Mouse (Mus musculus) ovary, postnatal 36 days (tissue): ENCODE measurements around the gene Fbxo2.
A peak's percentile ranks its signal among the peaks of the same experiment; 100 is the strongest.

Experiments
- DNase-seq: peaks from one replicate; pipeline ENCODE4 v3.0.0; 2022; ENCODE audit warnings: low spot score, mixed read lengths

The Fbxo2 gene

GRCm38 (mm10) chr4:148143721-148144120 lies 16.7 kb upstream of the Fbxo2 start:
- DNase-seq: no peak

DNA sequence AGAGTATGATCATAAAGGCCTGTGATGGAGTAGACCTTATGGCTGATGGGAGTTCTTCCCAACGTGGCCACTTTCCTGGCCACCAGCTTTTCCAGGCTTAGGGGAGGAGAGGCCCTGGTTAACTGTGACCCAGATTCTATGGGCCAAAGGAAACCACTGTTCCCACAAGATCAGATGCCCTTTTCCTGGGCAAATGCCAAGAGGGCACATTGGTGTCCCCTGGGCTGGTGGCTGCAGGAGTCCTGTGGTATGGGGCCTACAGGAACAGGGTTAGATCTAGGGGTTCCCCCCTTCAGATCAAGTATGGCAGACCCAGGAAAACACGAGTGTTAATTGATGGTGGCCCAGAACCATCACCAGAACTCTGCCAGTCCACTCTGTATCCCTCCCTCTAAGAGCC lies 12.7 kb upstream of the Fbxo2 start:
- DNase-seq: no peak

DNA sequence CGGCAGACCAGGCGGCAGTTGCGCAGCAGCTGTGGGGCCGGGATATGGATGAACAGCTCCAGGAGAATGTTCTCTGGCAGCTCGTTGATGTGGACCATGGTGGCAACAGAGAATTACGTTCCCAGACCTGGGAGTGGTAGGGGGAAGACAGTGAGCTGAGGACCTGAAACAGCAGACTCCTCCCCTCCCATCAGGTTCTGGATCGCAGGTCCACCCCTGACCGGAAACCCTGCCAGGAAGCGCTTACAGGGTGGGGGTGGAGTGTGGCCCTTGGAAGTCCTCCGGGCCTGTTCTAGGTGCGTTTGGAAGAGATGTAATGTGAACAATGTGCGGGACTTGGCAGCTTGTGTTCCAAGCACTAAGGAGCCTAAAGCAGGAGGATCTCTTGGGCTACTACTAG lies 10.9 kb upstream of the Fbxo2 start:
- DNase-seq: no peak

DNA sequence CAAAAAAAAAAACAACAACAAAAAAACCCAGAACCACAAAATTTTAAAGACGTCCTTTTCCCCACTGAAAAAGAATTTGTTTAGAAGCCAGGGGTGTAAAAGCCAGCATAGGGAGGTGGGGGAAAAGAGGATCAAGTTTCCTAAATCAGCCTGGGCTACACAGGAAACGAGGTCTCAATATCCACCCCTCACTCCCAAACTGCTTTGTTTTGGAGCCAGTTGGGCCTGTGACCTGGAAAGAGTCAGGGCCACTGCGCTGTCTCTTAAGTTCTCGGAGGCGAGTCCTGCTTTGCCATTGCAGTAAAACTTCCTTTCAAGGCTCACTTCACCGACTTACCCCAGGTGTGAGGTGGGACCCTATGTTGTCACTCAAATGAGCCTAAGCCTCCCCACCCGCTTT lies 10.2 kb upstream of the Fbxo2 start:
- DNase-seq: no peak

DNA sequence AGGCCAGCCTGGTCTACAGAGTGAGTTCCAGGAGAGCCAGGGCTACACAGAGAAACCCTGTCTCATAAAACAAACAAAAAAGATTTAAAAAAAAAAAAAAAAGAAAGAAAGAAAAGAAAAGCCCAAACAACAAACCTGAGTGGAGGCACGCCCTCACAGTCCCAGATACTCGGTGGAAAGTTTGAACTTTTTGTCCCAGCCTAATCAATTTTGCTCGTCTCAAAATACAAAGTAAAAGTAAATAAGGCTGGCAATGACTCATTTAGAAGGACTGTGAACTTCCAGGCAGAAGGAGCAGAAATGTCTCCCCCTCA lies 9.5 kb upstream of the Fbxo2 start:
- no peak for DNase-seq

DNA sequence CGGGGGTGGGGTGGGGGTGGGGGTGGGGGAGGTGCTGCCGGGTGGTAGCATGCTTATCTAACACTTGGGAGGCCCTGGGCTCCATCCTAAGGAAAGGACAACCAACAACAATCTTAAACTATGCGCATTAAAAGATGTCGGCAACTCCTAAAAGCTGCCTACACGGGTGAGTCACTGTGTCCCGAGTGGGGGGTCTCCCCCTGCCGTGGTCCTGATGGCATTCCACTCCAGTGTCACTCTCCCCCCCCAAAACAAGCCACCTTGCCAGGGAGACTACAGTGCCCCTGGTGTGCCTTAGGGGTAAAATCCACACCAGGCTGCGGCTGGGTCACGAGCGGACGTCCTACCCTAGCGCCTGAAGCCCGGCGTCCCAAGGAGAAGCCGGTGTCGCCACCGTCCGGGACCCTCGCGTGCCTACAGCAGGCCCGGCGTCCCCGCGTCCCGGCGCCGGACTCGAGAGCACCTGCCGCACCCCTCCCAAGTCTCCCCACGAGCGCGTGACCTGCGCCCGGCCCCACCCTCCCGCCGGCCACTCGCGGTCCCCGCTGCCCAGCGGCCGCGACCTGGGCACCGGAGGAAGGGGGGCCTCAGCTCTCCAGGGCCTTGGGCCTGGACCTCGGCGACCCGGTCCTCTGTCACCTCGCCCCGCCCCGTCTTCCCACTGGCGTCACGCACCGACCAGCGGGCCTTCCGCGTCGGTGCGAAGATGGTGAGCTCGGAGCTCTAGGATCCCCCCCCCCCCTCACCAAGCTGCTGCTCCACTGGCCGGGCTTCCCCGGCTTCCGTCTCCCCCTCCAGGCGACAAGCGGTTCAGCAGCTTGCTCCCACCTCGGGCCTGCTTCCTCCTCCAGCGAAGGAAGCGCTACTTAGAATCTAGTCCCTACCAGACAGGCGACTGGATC lies 8.9 kb upstream of the Fbxo2 start, which contains the start of gene Fbxo6:
Gene Fbxo6, minus strand, starts transcription at position 874 of the 902 bp plus-strand sequence.
- DNase-seq: peak; percentile 82

- no peak for DNase-seq
Observed at GRCm38 (mm10) chr4:148152547-148152946, 7.9 kb upstream of the Fbxo2 start.

DNA sequence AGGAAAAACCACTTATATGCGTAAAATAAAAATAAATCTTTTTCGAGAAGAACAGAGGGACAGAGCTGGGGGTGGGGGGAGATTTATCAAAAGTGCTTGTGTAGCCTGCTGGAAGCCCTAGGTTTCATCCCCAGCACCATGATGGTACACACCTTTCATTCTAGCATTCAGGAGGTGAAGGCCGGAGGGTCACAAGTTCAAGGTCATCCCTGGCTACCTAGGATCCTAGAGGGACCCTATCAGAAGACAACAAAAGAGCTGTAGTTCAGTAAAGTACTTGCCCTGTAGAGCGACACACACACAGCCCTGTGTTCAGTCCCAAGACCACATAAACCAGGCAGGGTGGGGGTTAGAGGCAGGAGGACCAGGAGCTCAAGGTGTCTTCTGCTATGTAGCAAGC lies 6.4 kb upstream of the Fbxo2 start:
- DNase-seq: no peak

GRCm38 (mm10) chr4:148154982-148155381 lies 5.4 kb upstream of the Fbxo2 start:
- no peak for DNase-seq

DNA sequence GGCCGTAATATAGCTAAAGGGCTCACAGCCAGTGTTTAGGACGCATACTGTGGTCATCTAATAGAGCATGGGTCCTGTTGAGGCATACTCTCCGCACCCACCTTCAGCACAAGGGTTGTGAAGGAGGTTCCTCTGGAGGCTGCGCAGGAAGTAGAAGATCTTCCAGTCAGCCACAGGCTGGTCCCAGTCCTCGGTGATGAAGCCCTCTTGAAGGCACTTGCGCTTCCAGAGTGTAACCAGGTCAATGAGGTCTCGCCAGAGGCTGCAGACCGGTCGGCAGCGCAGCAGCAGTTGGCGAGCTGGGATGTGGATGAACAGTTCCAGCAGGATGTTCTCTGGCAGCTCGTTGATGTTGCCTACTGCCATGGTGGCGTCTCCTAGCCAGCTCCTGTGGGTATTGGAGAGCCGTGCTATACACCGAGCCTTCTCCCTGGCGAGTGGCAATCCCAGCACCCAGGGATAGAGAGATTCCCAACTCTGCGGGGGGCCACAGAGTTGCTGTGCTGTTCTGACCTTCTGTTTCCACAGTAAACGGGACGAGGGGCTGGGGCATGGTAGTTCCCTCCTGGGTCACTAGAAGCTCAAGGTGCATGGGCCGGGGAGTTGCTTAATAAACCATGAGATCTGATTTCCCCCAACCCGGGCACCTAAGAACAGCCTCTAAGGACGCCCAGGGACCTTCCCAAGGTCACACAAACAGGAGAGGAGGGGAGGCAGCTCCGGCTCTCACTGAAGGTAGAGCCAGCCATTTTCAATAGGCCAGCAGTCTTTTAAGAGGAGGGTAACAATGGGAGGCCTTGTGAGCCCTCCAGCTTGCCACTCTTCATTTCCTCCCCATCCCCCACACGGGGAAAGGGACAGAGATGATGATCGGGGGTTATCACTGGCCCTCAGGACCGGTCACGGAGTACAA lies 1.7 kb upstream of the Fbxo2 start:
- no peak for DNase-seq

GRCm38 (mm10) chr4:148159544-148160435 lies 631 bp upstream of the Fbxo2 start:
- peak; percentile 93 for DNase-seq

GRCm38 (mm10) chr4:148164002-148164439 lies 3.6 kb downstream of the Fbxo2 start:
- DNase-seq: peak; percentile 82

GRCm38 (mm10) chr4:148164461-148164860 lies 4.0 kb downstream of the Fbxo2 start:
- DNase-seq: no peak

DNA sequence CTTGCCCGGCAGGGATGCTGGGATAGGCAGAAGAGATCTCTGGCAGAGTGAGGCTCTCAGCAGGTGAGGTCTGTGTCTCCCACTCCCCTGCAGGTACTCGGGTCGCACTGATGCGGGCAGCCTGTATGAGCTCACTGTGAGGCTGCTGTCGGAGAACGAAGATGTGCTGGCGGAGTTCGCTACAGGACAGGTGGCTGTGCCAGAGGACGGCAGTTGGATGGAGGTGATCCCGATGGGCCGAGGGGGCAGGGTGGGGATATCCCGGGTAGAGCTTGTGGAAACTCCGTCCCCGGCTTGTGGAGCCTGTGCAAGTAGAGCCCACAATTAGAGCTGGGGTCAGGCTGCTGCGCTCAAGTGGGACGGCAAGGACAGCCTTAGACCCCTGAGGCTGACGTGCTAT lies 5.1 kb downstream of the Fbxo2 start:
- no peak for DNase-seq

DNA sequence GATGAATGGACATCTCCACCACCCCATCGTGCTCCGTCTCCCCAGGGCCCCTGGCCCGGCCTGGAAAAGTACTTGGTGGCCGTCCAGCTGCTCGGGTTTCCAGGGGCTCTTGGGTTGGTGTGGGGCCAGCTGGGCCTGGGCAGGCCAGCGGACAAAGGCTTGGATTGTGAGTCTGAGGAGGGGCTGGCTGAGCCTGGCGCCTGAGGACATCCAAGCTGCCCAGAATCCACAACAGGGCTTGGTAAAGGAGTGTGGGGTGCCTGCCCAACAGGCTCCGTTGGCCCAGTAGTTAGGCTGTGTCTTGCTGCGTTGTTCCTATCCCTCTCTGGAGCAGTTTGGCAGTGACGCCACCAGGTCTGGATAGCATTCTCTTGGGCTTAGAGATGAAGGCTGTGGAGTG lies 6.0 kb downstream of the Fbxo2 start:
- DNase-seq: no peak

GRCm38 (mm10) chr4:148166986-148167385 lies 6.6 kb downstream of the Fbxo2 start:
- peak; percentile 57 for DNase-seq

DNA sequence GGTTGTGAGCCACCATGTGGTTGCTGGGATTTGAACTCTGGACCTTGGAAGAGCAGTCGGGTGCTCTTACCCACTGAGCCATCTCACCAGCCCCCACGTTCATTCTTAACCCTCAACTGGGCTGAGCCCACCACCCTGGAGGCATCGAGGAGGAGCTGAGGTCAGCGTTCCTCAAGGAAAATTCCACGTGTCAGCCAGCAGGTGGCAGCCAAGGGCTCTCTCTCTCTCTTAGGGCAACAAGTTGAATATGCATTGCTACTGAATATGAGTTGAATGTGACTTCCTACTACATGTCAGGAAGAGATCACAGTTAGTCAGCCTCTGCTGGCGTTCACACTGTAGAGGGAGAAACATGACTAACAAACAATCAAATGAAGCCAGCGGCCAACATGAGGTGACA lies 7.9 kb downstream of the Fbxo2 start:
- DNase-seq: peak; percentile 54

DNA sequence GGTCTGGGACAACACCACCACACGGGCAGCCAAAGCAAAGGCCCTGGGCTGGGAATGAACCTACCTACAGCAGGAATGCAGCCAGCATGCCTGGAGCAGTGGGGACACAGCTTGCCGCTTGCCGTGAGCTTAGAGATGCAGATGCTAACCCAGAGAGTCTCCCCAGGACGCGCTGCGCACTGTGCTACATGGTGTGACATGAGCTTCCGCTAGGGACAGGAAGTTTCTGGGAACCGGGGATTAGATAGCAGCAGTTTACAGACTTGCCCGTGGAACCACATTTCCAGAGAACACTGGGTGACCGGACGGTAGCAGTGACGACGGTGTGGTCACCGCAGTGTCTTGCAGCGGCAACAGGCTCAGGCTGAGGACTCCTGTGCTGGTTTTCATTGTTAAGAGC lies 9.2 kb downstream of the Fbxo2 start:
- DNase-seq: no peak

DNA sequence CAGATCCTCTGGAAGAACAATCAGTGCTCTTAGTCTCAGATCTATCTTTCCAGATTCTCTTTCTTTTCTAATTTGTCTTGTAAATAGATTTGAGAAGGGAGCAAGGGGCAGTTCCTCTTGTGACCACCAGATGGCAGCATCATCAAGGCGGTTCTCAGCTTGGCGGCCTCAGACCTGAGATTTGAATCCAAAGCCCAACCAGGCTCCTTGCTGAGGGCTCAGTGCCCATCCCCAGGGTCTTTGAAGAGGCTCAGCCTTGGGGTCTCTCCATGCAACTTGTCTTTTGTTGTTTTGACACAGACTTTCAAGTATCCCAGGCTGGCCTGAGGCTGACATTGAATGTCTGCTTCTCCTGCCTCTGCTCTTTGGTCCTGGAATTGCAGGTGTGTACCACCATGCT lies 10.4 kb downstream of the Fbxo2 start:
- DNase-seq: no peak

DNA sequence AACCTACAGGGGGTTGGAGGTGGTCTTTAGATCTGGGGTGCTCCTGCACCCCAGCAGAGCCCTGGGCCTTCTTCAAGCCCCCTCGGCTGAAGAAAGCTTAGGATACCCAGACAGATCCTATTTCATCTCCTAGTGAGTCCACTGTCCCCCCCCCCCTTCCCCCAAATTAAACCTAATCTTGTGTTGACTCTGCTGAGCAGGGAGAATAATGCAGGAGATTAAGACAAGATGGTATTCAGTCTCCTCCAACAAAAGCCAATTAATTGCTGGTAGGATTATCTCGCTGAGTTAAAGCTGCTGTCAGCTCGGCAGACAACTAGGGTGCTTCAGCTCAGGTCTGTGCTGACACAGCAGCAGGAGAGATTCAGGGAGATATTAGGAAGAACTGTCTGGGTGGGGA lies 10.8 kb downstream of the Fbxo2 start:
- no peak for DNase-seq

DNA sequence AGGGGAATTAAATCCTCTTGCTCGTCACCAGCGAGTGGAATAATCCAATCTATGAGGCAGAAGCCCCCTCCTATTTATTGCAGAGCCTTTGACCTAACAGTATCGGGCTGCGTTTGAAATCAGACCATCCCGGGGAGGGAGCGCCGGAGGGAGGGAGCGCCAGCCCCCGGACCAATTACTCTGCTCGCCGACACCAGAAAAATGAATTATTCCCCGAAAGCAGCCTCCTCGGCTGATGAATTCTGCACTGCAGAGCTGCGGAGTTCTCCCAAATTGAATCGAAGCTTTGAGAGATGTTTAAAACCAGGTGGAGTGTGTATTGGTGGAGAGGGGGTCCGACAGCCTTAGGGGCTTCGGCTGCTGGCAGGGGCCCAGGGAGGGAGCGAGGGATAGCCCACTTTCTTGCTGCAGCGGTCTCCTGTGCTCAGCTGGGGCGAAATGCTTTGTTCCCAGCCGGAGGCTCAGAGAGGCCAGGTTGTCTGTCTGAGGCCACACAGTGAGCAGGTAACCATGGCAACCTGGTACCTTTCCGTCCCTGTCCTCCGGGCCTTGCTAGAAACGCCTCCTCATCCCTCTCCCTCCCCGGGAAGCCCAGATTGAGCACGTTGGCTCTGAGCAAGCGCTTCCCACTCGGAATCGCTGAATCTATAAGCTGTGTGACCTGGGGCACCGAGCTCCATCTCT lies 13.5 kb downstream of the Fbxo2 start:
- no peak for DNase-seq
